Mouse (Mus musculus): ENCODE measurements at regions not wholly inside any gene's neighbourhood (a gene's known extent, or its start where the extent isn't known, plus 50 kb on each side); places are given as distances from the start of the nearest gene placed in this dataset.

GRCm38 (mm10) chr5:105976076-105976475 lies 99.7 kb downstream of the Zfp326 start:
- TF ChIP-seq POLR2A (IDR thresholded peaks at IDR 0.05; ENCODE audit: low read depth, low read length) (no peak), CTCF (IDR thresholded peaks at IDR 0.05; ENCODE audit: borderline replicate concordance, insufficient read depth, low read length) (no peak)

All from embryonic fibroblast, embryonic 13.5 days (primary cell).